Mouse (Mus musculus) thymus, postnatal 36 days (tissue): ENCODE results near the gene Sfta2.

Experiments
- DNase-seq, 2 experiments: peaks; one replicate each; pipeline ENCODE4 v3.0.0; 2022; ENCODE audit warnings: mixed read lengths in 2 of 2

Gene Sfta2

GRCm38 (mm10) chr17:35680591-35680990, 79.2 kb downstream of the Sfta2 start:
- no peak for DNase-seq

- DNase-seq, result no peak
Observed at GRCm38 (mm10) chr17:35681986-35682385, 80.6 kb downstream of the Sfta2 start.

DNA sequence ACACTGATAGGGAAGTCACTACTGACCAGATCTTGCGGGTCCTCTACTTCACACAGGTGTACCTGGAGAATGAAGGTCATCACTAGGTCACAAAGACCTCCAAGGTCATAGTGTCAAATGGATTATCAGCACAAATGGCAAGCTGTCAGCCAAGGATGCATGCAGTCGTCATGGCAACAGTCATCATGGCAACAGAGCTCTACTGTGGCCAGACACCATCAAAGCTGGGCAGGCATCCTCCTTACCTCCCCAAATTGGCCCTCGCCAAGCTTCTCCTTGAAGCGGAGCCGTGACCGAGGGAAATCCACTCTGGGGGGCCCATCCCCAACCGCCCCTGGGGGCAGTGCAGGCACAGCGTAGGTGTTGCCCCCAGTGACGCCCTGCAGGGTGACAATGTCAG, 83.7 kb downstream of the Sfta2 start:
- no peak for DNase-seq

GRCm38 (mm10) chr17:35688347-35689175, 87.2 kb downstream of the Sfta2 start:
- DNase-seq, result peak; percentile 44 to 57

- DNase-seq, result no peak
Observed at GRCm38 (mm10) chr17:35689936-35690645, 88.7 kb downstream of the Sfta2 start.

DNA sequence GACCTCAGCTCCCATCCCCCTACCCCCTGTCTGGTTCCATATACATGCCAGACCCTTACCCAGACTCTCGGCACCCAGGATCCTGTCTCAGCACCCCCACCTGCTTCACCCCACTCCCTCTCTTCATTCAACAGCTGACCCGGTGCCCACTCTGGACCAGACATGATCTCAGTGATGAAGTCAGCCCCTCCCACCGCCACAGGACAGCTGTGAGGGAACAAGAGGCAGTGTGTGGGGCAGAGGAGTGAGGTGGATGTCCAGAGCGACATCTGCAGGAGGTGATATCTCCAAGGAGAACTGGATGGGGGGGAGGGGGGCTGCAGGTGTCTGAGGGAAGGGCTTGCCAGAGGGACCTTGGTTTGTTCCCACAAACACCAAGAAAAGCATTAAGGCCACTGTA, 90.5 kb downstream of the Sfta2 start:
- DNase-seq, result no peak

DNA sequence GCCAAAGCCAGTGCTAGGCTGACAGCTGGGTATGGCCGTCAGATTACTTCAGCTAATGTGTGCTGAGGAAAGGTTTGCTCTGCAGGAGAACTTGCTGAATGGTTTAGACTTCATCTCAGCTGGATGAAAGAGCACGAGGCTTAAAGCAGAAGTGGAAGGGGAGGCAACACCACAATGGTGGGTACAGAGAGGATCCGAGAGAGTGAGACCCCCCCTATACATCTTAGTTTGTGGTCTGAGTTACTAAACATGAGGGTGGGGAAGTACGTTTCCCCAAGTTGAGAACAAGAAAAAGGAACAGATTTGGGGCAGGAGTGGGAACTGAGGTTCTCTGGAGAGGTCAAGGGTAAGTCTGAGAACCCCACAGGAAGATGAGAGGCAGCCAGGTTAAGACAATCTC, 91.0 kb downstream of the Sfta2 start:
- no peak for DNase-seq

- no peak for DNase-seq
Observed at GRCm38 (mm10) chr17:35693906-35694305, 92.6 kb downstream of the Sfta2 start.

- peak in 1 of 2 experiments; percentile 43 for DNase-seq
Observed at GRCm38 (mm10) chr17:35695289-35695688, 93.9 kb downstream of the Sfta2 start.

DNA sequence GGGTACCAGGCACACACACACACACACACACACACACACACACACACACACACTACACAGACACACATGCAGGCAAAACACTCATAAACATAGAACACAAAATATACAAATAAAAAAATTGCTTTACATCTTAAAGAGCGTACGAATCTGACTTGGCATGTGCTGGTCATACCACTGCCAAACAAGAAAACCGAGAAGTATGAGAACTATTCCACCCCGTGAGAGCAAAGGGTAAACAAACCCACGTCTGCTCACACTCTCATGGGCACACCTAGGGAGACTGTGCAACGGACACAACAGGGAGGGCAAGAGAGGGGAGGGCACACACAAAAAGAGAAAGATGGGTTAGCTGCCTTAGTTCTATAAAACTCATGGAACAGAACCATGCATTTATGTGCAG, 95.3 kb downstream of the Sfta2 start:
- no peak for DNase-seq

DNA sequence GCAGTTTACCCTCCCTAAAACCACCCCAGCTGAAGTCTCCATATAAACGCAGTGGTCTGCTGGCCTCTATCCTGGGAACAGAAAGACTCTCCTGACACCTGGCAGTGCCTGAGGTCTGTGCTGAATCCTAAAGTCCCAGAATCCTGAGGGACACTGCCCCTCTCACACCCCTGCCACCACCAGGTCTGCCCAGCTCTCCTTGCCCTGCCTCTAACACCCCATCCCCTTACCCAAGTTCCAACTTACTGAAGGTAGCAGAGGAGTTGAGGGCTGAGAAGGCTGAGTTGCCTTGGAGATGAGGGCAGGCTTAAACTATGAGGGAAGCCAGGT, 96.0 kb downstream of the Sfta2 start:
- DNase-seq, result no peak

DNA sequence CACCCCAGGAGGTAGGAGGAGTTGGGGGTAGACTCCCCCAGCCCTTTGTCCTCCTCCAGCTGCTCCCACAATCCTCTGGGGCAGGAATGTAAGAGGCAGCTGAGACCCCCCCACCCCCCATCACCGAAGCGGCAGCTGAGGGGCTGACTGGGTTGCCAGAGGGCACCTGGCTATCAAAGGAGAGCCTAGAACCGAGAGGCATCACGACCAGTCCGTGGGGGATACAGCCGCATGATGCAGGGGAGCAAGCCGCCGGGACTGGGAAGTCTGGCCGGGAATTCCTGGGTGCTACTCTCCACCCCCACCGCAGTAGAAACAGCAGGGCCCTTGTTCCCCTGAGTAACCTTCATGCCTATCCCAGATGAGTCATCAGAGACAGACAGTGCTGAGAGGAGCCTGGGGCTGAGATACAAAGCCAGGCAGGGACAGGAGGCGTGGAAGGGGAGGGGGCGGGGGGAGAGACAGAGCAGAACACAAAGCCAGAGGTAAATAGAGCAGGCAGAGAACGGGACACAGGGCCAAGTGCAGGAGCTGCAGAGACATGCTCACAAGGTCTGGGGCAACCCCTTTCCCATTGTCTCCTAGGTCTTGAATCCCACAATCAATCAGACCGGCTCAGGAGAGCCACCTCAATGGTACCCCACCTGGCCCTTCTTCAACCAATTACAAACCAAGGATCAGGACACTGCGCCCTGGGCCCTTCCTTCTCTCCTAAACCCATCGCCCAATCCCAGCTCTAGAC, 96.6 kb downstream of the Sfta2 start:
- DNase-seq, result no peak

GRCm38 (mm10) chr17:35698501-35698883, 97.1 kb downstream of the Sfta2 start:
- DNase-seq, result no peak

GRCm38 (mm10) chr17:35699919-35700318, 98.6 kb downstream of the Sfta2 start:
- DNase-seq, result peak in 1 of 2 experiments; percentile 35
